Mouse (Mus musculus): ENCODE data around the gene Gm8232.
"Not testable (repeated sequence)": the region's sequence is repeated elsewhere in the genome, so short reads cannot be mapped to it uniquely, and the experiment has no call there.

GRCm38 (mm10) chr14:44410588-44410987 is 22.8 kb upstream of the Gm8232 start, which contains the start of gene Gm3371:
- not testable (repeated sequence) for TF ChIP-seq EP300, CTCF (IDR thresholded peaks at IDR 0.05; ENCODE audit: low read depth)

Measured in liver, postnatal 0 days (tissue).